Mouse (Mus musculus) heart, adult 2 months (tissue): ENCODE data around the gene 4922502D21Rik. TPM values are rescaled to one million over a fixed set of nuclear protein-coding genes. Genes with fewer than 3 reads are reported as not detected.

Experiments used
- DNase-seq, 2 experiments: peaks; one replicate each; pipeline ENCODE4 v3.0.0; 2021
- H3K27ac ChIP-seq: fragments of 200-600 bp; 2 replicates; pipeline ENCODE4 v1.8.1; 2022
- H3K27me3 ChIP-seq: fragments of 200-500 bp; 2 replicates; pipeline ENCODE4 v1.6.1; 2012; ENCODE audit warnings: mild to moderate bottlenecking, low read length, inconsistent platforms, mixed read lengths; ENCODE audit not compliant: control insufficient read depth, insufficient read depth
- H3K36me3 ChIP-seq: fragments of 200-500 bp; 2 replicates; pipeline ENCODE4 v1.6.1; 2012; ENCODE audit warnings: low read length, inconsistent platforms; ENCODE audit not compliant: control insufficient read depth, insufficient read depth
- H3K4me1 ChIP-seq: fragments of 200-500 bp; 2 replicates; pipeline ENCODE4 v1.6.1; 2011; ENCODE audit warnings: low read length; ENCODE audit not compliant: control insufficient read depth, insufficient read depth
- H3K4me3 ChIP-seq: fragments of 200-600 bp; 2 replicates; pipeline ENCODE4 v1.8.1; 2022
- H3K79me2 ChIP-seq: fragments of 200-500 bp; replicated peaks from 2 replicates; pipeline ENCODE4 v1.6.1; 2012; ENCODE audit warnings: mild to moderate bottlenecking, inconsistent platforms, low read length, moderate library complexity, mixed read lengths; ENCODE audit not compliant: control insufficient read depth, insufficient read depth
- H3K9ac ChIP-seq: fragments of 200-500 bp; 2 replicates; pipeline ENCODE4 v1.6.1; 2012; ENCODE audit warnings: low read depth, mild to moderate bottlenecking, control low read depth, inconsistent platforms, low read length, mixed read lengths
- CTCF ChIP-seq: fragments of 200-600 bp; IDR thresholded peaks from 2 replicates; pipeline ENCODE4 v1.8.1; 2022; ENCODE audit warnings: antibody characterized with exemption, mild to moderate bottlenecking, moderate library complexity
- EP300 ChIP-seq: fragments of 200-500 bp; IDR thresholded peaks from 2 replicates; pipeline ENCODE4 v1.6.1; 2011; ENCODE audit warnings: low read depth, low read length, control low read depth; ENCODE audit not compliant: insufficient read depth
- POLR2A ChIP-seq: fragments of 200-500 bp; IDR thresholded peaks from 2 replicates; pipeline ENCODE4 v1.6.1; 2011; ENCODE audit warnings: mild to moderate bottlenecking, low read depth, low read length, control low read depth; ENCODE audit not compliant: insufficient read depth
- WGBS: fragments of 180-500 bp; shearing (Covaris S2); methylation state at CpG from one replicate; pipeline ENCODE4 v1.1.7; 2018; 5-methylcytosine and 5-hydroxymethylcytosine counted together
- intact Hi-C: fragments of 180-260 bp; cut with DNase I; formaldehyde crosslinking; loops from one replicate; pipeline ENCODE4 v1.15.1; 2025
- polyA plus RNA-seq: library from polyadenylated mRNA; depleted of rRNA; stranded (reverse); fragments of >200 nt; gene quantifications from 2 replicates; pipeline ENCODE4 v1.2.3, GENCODE M21; 2012; rRNA removed
- total RNA-seq, 2 experiments: library from RNA; stranded (reverse); gene quantifications; 2 replicates each; pipeline ENCODE4 v1.2.3; 2021

4922502D21Rik gene
- total and polyA plus RNA-seq, 3 experiments, result 0.33 TPM; not detected in 2

GRCm38 (mm10) chr6:129273662-129274061, 57.9 kb downstream of the 4922502D21Rik start:
- Histone ChIP-seq H3K36me3 (no peaks in the 10 kb centered on the region), H3K9ac (no peak overlapping the region), H3K4me1 (no peaks in the 10 kb centered on the region; the same call in 1 of the 2 replicates), H3K27me3 (no peaks in the 10 kb centered on the region), H3K27ac (no peak overlapping the region), H3K79me2 (no peaks in the 10 kb centered on the region), H3K4me3 (no peak overlapping the region)
- 80% methylated on average over 3 of the region's 3 CpGs for WGBS
- peak in 1 of 2 experiments; percentile 6 for DNase-seq
- TF ChIP-seq CTCF, result no peak
- no peak for TF ChIP-seq POLR2A
- no peak for TF ChIP-seq EP300
- intact Hi-C loops, result no loop called here

Other genes with a start within 250 kb of the 4922502D21Rik start
- under 1 TPM in 1 of 2 experiments, not detected in 1; 0.26 TPM for gene Clec2e, start 230.9 kb downstream of the 4922502D21Rik start, total RNA-seq
- gene Clec2e, start 230.9 kb downstream of the 4922502D21Rik start, polyA plus RNA-seq, result 0.06 and 0.10 TPM in 2 replicates
- gene Clec2d, start 151.2 kb downstream of the 4922502D21Rik start, total RNA-seq, result 10 to 100 TPM; 28.7 to 40.7 TPM
- 32.4 and 47.0 TPM in 2 replicates for gene Clec2d, start 151.2 kb downstream of the 4922502D21Rik start, polyA plus RNA-seq
- gene Cd69, start 56.4 kb downstream of the 4922502D21Rik start, total RNA-seq, result under 1 TPM; 0.26 to 0.48 TPM
- gene Cd69, start 56.4 kb downstream of the 4922502D21Rik start, polyA plus RNA-seq, result 0.20 and 0.49 TPM in 2 replicates
- under 1 TPM; 0.63 to 0.73 TPM for gene Clec12a, start 10.9 kb upstream of the 4922502D21Rik start, total RNA-seq
- gene Clec12a, start 10.9 kb upstream of the 4922502D21Rik start, polyA plus RNA-seq, result 0.80 and 1.6 TPM in 2 replicates
- gene Clec12b, start 54.1 kb upstream of the 4922502D21Rik start, total RNA-seq, result under 1 TPM; 0.16 to 0.23 TPM
- gene Clec12b, start 54.1 kb upstream of the 4922502D21Rik start, polyA plus RNA-seq, result 0.20 and 0.70 TPM in 2 replicates
- 1 to 10 TPM; 1.5 to 5.7 TPM for gene Clec1b, start 65.5 kb upstream of the 4922502D21Rik start, total RNA-seq
- gene Clec1b, start 65.5 kb upstream of the 4922502D21Rik start, polyA plus RNA-seq, result 1.7 and 2.8 TPM in 2 replicates
- under 1 TPM in 1 of 2 experiments, not detected in 1; 0.14 TPM for gene Clec9a, start 77.1 kb upstream of the 4922502D21Rik start, total RNA-seq
- gene Clec9a, start 77.1 kb upstream of the 4922502D21Rik start, polyA plus RNA-seq, result 0.68 and 1.4 TPM in 2 replicates
- gene Clec1a, start 120.2 kb upstream of the 4922502D21Rik start, total RNA-seq, result 10 to 100 TPM; 10.6 to 12.4 TPM
- gene Clec1a, start 120.2 kb upstream of the 4922502D21Rik start, polyA plus RNA-seq, result 3.4 and 6.9 TPM in 2 replicates
- under 1 TPM; 0.07 to 0.21 TPM for gene Olr1, start 175.4 kb upstream of the 4922502D21Rik start, total RNA-seq
- 0.06 TPM in 2 replicates for gene Olr1, start 175.4 kb upstream of the 4922502D21Rik start, polyA plus RNA-seq
- not detected for gene Tmem52b, start 180.8 kb upstream of the 4922502D21Rik start, total RNA-seq
- not detected in 2 replicates for gene Tmem52b, start 180.8 kb upstream of the 4922502D21Rik start, polyA plus RNA-seq
- gene Gabarapl1, start 201.4 kb upstream of the 4922502D21Rik start, total RNA-seq, result 100 to 1,000 TPM; 118 to 166 TPM
- 63.7 and 73.3 TPM in 2 replicates for gene Gabarapl1, start 201.4 kb upstream of the 4922502D21Rik start, polyA plus RNA-seq
- under 1 TPM in 1 of 2 experiments, not detected in 1; 0.14 TPM for gene Klre1, start 246.1 kb upstream of the 4922502D21Rik start, total RNA-seq
- gene Klre1, start 246.1 kb upstream of the 4922502D21Rik start, polyA plus RNA-seq, result 0.15 and 0.33 TPM in 2 replicates